Comparison of ENCODE assay signal across 8 mouse cellular contexts in genomic region chr7:35659173-35659572, GRCm38 (mm10). TPM values are rescaled to one million over a fixed set of nuclear protein-coding genes. Genes with fewer than 3 reads are reported as not detected.
DNase-seq lines count a peak whose midpoint lies in the region; TF ChIP-seq lines count a peak whose summit lies in the region.

No protein-coding gene starts in this region.

- no peak for TF ChIP-seq POLR2A in ES-Bruce4 (IDR thresholded peaks at IDR 0.05; ENCODE audit: insufficient read depth, low read length)

- peak; percentile 12 to 52 for DNase-seq in heart, postnatal 14 days
- DNase-seq in heart, adult 9 months (ENCODE audit: low spot score in 2 of 2), result no peak
- peak; percentile 42 for DNase-seq in 3T3-L1 (ENCODE audit: low read depth, low spot score)
- peak; percentile 56 for DNase-seq in kidney, postnatal 10 days
- DNase-seq in spleen, postnatal 10 days (ENCODE audit: low spot score in 2 of 2), result peak; percentile 54 to 76
- no peak for DNase-seq in adipocyte (ENCODE audit: low spot score)
- DNase-seq in heart, adult 8-10 months (ENCODE audit: low spot score), result no peak

- no peaks in the 10 kb centered on the region for H3K36me3 ChIP-seq in ES-Bruce4 (ENCODE audit: control insufficient read depth, insufficient read depth, low read length, poor library complexity, severe bottlenecking)

- no peak for TF ChIP-seq EP300 in ES-Bruce4 (IDR thresholded peaks at IDR 0.05; ENCODE audit: insufficient read depth, low read depth, low read length)

- H3K4me1 ChIP-seq in ES-Bruce4 (ENCODE audit: control insufficient read depth, insufficient read depth, low read length), result peaks cover 4% of the 10 kb centered on the region

- H3K4me3 ChIP-seq in ES-Bruce4 (ENCODE audit: low read depth, low read length), result no peak overlapping the region

- intact Hi-C loops in heart, postnatal 14 days (cut with DNase I), result no loop called here

- H3K27me3 ChIP-seq in ES-Bruce4 (ENCODE audit: control insufficient read depth, insufficient read depth, low read length, poor library complexity, severe bottlenecking), result no peaks in the 10 kb centered on the region

- no peak overlapping the region for H3K9ac ChIP-seq in ES-Bruce4 (ENCODE audit: low read depth, poor library complexity, severe bottlenecking)

- peak; percentile 90 for TF ChIP-seq CTCF in ES-Bruce4 (IDR thresholded peaks at IDR 0.05; ENCODE audit: low read depth, low read length)

- H3K9me3 ChIP-seq in ES-Bruce4 (replicated peaks; ENCODE audit: control insufficient read depth, insufficient read depth, low read length, poor library complexity, severe bottlenecking), result no peaks in the 10 kb centered on the region

- H3K27ac ChIP-seq in ES-Bruce4 (ENCODE audit: insufficient read depth, low read length), result no peak overlapping the region

RNA-seq across cellular contexts. Expression of gene Pdcd5, which starts 11.9 kb away (rescaled TPM):
- 10 to 100 TPM; 90.2 to 92.2 TPM for total RNA-seq in heart, postnatal 14 days (2021)
- polyA plus RNA-seq in ES-Bruce4 (2011; ENCODE audit: insufficient read depth, insufficient read length, low read depth, missing spikeins), result 88.7 and 95.7 TPM in 2 replicates
- 100 to 1,000 TPM in 1 of 4 experiments, 10 to 100 TPM in 3; 67.2 to 104 (median 89.7) TPM for total RNA-seq in heart, adult 8-10 months (2022)

Comparison
In these comparisons a context has a peak if more than half of its experiments do, and no peak if none do; other contexts are left out.
1. DNase-seq: peak in heart, postnatal 14 days (2 of 2), 3T3-L1 (single experiment), kidney, postnatal 10 days (single experiment) and spleen, postnatal 10 days (2 of 2); none in heart, adult 9 months (0 of 2), adipocyte (single experiment) and heart, adult 8-10 months (single experiment).